7 mouse cellular contexts compared by ENCODE assay signal in the genomic region with DNA sequence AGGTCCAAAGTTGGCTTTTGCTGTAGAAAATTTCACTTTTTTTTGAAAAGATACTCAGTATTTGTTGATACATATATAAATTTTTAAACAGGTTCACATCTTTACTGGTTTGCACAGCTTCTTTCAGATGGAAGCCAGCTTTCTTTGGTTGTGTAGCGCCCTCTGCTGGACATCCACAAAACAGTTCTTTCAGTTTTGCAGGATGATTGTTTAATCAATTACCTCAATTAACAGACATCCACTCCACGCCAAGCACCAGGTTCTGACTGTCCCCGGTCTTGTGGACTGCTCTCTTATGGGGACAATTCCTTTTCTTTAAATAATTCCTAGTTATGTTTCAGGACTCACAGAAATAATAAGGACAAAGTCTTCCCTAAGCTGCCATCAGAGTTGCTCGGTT. TPM values are rescaled to one million over a fixed set of nuclear protein-coding genes. Genes with fewer than 3 reads are reported as not detected.
DNase-seq lines count a peak whose midpoint lies in the region; ATAC-seq and TF ChIP-seq lines count a peak whose summit lies in the region.

No protein-coding gene starts in this region.

- no peaks in the 10 kb centered on the region for H3K9me3 ChIP-seq in limb, embryonic 14.5 days (ENCODE audit: control insufficient read depth, low read length)

- H3K4me2 ChIP-seq in limb, embryonic 14.5 days (replicated peaks; ENCODE audit: low read depth, low read length, severe bottlenecking), result no peak overlapping the region

- no peak overlapping the region for H3K9ac ChIP-seq in limb, embryonic 14.5 days (ENCODE audit: low read depth, low read length, severe bottlenecking)

- ATAC-seq in erythroblast, adult 5-6 weeks (replicated peaks; ENCODE audit: low FRiP score, poor library complexity, severe bottlenecking), result 0 out of 2 replicates have a peak, but pooled peaks have one; percentile 61
- ATAC-seq in inflammation-experienced regulatory T-cells, adult 6 months, result peak; percentile 58
- ATAC-seq in limb, embryonic 14.5 days (ENCODE audit: low FRiP score, low read depth), result no peak

- 0 out of 2 replicates have a peak, but pooled peaks cover 2% of the 10 kb centered on the region for H3K27me3 ChIP-seq in limb, embryonic 14.5 days (ENCODE audit: control insufficient read depth, insufficient read depth, low read length)

- no peak overlapping the region for H3K27ac ChIP-seq in limb, embryonic 14.5 days (replicated peaks; ENCODE audit: low read depth, low read length)

- no peak for TF ChIP-seq POLR2A in limb, embryonic 14.5 days (IDR thresholded peaks at IDR 0.05; ENCODE audit: borderline replicate concordance, extremely low read depth, insufficient read depth, insufficient read length)

- H3K4me3 ChIP-seq in limb, embryonic 14.5 days (replicated peaks; ENCODE audit: low read length), result no peak overlapping the region

- WGBS in limb, embryonic 14.5 days, result 22% methylated on average over 4 of the region's 4 CpGs

- peak; percentile 64 for DNase-seq in urinary bladder, postnatal 14 days (ENCODE audit: low spot score)
- no peak for DNase-seq in urinary bladder, postnatal 10 days (ENCODE audit: low spot score)
- peak; percentile 70 for DNase-seq in adrenal gland, postnatal 14 days
- peak; percentile 63 for DNase-seq in limb, embryonic 14.5 days (ENCODE audit: low spot score)
- peak; percentile 68 to 83 for DNase-seq in right cerebral cortex, adult 2 months (ENCODE audit: low spot score in 2 of 2)

- no peaks in the 10 kb centered on the region for H3K4me1 ChIP-seq in limb, embryonic 14.5 days (ENCODE audit: control insufficient read depth, insufficient read depth, low read length)

- no peaks in the 10 kb centered on the region for H3K36me3 ChIP-seq in limb, embryonic 14.5 days (ENCODE audit: control insufficient read depth, insufficient read depth, low read length)

RNA-seq across cellular contexts. Expression of gene Gbp5, which starts 17.9 kb away (rescaled TPM):
- 2.6 and 5.7 TPM in 2 replicates for total RNA-seq in adrenal gland, postnatal 14 days (2021)
- not detected in 2 replicates for total RNA-seq in erythroblast, adult 5-6 weeks (2015; ENCODE audit: low replicate concordance)
- total RNA-seq in erythroblast, adult 5-6 weeks (2017; ENCODE audit: low replicate concordance), result 0.56 and 0.85 TPM in 2 replicates
- 10 to 100 TPM; 12.0 to 15.8 (median 12.4) TPM for polyA plus RNA-seq in inflammation-experienced regulatory T-cells, adult 6 months (2017; shearing (Covaris generic))
- polyA plus RNA-seq in limb, embryonic 14.5 days (2012; rRNA removed), result 0.14 and 0.16 TPM in 2 replicates
- polyA plus RNA-seq in limb, embryonic 14.5 days (2014; fragmentation: Nextera tagmentation; extraction: Ambion mirVana), result 0.06 and 0.11 TPM in 2 replicates

RNA-seq across cellular contexts. Expression of gene Gbp7, which starts 54.2 kb away (rescaled TPM):
- 9.4 and 12.2 TPM in 2 replicates for total RNA-seq in adrenal gland, postnatal 14 days (2021)
- 12.1 and 18.2 TPM in 2 replicates for total RNA-seq in erythroblast, adult 5-6 weeks (2015; ENCODE audit: low replicate concordance)
- 10.6 and 13.0 TPM in 2 replicates for total RNA-seq in erythroblast, adult 5-6 weeks (2017; ENCODE audit: low replicate concordance)
- polyA plus RNA-seq in inflammation-experienced regulatory T-cells, adult 6 months (2017; shearing (Covaris generic)), result 100 to 1,000 TPM; 180 to 223 (median 211) TPM
- polyA plus RNA-seq in limb, embryonic 14.5 days (2012; rRNA removed), result 0.82 TPM in 2 replicates
- polyA plus RNA-seq in limb, embryonic 14.5 days (2014; fragmentation: Nextera tagmentation; extraction: Ambion mirVana), result 2.3 and 3.4 TPM in 2 replicates
